Mouse (Mus musculus): ENCODE measurements around the gene P2rx3. TPM values are rescaled to one million over a fixed set of nuclear protein-coding genes. Genes with fewer than 3 reads are reported as not detected.

P2rx3 gene
- polyA plus RNA-seq, 2 experiments: 0.17 to 0.22 TPM

DNA sequence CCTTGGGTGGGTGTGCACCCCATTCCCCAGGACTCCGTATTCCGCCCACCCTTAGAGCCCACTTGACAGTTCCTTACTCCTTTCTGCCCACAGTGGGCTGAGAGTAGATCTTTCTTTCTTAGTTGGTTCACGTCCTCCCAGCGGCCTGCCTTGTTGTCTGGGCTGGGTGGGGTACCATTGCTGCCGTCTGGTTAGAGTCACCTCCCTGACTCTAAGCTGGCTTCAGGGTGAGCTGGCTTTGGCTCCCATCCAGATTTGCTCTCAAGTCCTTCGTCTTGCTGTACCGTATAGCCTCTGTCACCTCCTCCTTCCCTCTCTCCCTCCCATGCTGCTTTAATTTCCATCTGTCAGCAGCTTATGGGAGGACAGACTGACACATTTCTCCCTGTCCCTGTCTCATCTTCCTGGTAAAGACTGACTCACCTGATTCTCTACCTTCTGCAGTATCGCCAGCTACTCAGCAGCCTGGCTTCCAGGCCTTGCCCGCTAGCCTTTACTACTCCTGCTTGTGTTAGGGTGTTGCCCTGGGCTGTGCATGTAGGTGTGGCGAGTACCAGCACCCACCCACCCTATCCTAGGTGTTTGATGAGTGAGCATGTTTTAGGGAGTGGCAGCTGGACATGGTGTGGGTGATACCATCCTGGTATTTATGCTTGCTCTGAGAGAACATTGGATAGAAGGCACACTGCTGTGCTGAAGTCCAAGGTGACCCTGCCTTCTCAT, 30.8 kb upstream of the P2rx3 start:
- TF ChIP-seq CTCF (IDR thresholded peaks at IDR 0.05; ENCODE audit: low read depth) (no peak), EP300 (IDR thresholded peaks at IDR 0.05; ENCODE audit: low read depth) (no peak)
- Histone ChIP-seq H3K36me3 (replicated peaks; ENCODE audit: control insufficient read depth, insufficient read depth, low read depth) (no peaks in the 10 kb centered on the region), H3K4me2 (ENCODE audit: low read depth) (no peak overlapping the region), H3K9me3 (ENCODE audit: control insufficient read depth, low read length) (no peaks in the 10 kb centered on the region), H3K4me1 (replicated peaks; ENCODE audit: control insufficient read depth in 2 of 2, insufficient read depth in 2 of 2, low read length in 1 of 2) (no peaks in the 10 kb centered on the region), H3K4me3 (ENCODE audit: insufficient read depth in 1 of 2, low read depth in 2 of 2, low read length in 2 of 2) (no peak overlapping the region), H3K9ac (replicated peaks) (no peak overlapping the region), H3K27ac (no peak overlapping the region), H3K27me3 (ENCODE audit: control insufficient read depth, insufficient read depth, low read length) (no peaks in the 10 kb centered on the region)
- ATAC-seq (ENCODE audit: insufficient read depth): no peak
- DNase-seq (ENCODE audit: low read depth in 3 of 3, low spot score in 3 of 3): no peak
- WGBS (ENCODE audit: insufficient replicate concordance): 71% methylated on average over 10 of the region's 10 CpGs

DNA sequence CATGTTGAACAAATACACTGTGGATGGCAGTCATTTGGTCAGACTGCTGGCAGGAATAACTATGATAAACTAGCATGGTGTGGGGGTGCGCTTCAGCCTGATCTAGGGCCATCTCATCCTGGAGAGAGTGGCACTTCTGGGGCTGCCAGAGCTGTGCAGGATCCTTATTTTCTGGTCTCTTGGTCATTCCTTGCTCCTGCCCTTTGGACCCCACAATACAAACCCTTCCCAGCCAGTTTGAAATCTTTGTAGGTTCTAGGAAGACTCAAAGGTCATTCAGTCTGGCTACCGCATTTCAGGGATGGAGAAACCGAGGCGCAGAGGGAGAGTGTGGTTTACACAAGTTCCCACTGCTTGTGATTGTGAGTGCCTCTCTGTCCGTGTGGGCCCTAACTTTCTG, 29.7 kb upstream of the P2rx3 start:
- no peaks in the 10 kb centered on the region for H3K9me3 ChIP-seq (ENCODE audit: control insufficient read depth, low read length)
- DNase-seq (ENCODE audit: low read depth in 3 of 3, low spot score in 3 of 3): no peak
- TF ChIP-seq CTCF (IDR thresholded peaks at IDR 0.05; ENCODE audit: low read depth) (no peak), EP300 (IDR thresholded peaks at IDR 0.05; ENCODE audit: low read depth) (no peak)
- ATAC-seq (ENCODE audit: insufficient read depth): no peak
- H3K27ac ChIP-seq: no peak overlapping the region
- no peaks in the 10 kb centered on the region for H3K36me3 ChIP-seq (replicated peaks; ENCODE audit: control insufficient read depth, insufficient read depth, low read depth)
- 71% methylated on average over 5 of the region's 5 CpGs for WGBS (ENCODE audit: insufficient replicate concordance)
- no peak overlapping the region for H3K9ac ChIP-seq (replicated peaks)
- H3K4me2 ChIP-seq (ENCODE audit: low read depth): no peak overlapping the region
- no peaks in the 10 kb centered on the region for H3K27me3 ChIP-seq (ENCODE audit: control insufficient read depth, insufficient read depth, low read length)
- H3K4me1 ChIP-seq (replicated peaks; ENCODE audit: control insufficient read depth in 2 of 2, insufficient read depth in 2 of 2, low read length in 1 of 2): no peaks in the 10 kb centered on the region
- no peak overlapping the region for H3K4me3 ChIP-seq (ENCODE audit: insufficient read depth in 1 of 2, low read depth in 2 of 2, low read length in 2 of 2)

DNA sequence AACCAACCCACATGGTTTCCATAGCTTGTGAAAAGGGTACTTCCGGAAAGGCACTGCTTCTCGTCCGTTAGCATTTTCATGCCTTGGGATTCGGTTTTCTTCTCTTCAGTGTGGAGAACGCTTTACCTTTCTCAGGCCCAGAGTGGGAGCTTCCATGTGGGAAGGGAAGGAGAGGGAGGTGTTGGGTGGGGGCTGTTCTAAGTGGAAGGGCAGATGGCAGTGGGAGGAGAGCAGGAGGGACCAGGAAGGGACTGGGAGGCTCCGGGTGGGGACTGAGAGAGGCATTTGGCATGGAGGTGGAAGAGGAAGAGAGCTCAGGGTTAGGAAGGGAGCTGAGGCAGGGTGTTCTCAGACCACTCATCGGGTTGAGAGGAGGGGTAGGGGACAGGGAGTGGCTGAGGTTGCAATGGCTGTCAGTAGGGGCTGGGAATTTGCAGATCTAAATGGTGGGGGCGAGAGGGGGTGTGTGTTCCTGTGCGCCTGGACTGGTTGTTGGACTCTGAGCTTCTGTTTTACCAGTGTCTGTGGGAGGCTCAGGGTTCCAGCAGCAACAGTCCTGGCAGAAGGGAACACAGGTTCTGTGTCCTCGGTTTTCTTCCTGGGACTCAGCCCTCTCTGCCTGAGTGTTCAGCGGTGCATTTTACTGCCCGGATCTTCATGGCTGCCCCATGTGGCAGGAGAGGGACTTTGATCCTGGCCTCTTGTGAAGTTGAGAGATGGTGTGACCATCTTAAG, 28.0 kb upstream of the P2rx3 start:
- H3K27ac ChIP-seq: no peak overlapping the region
- ATAC-seq (ENCODE audit: insufficient read depth): no peak
- no peak for TF ChIP-seq CTCF (IDR thresholded peaks at IDR 0.05; ENCODE audit: low read depth)
- no peak for TF ChIP-seq EP300 (IDR thresholded peaks at IDR 0.05; ENCODE audit: low read depth)
- no peaks in the 10 kb centered on the region for H3K27me3 ChIP-seq (ENCODE audit: control insufficient read depth, insufficient read depth, low read length)
- H3K36me3 ChIP-seq (replicated peaks; ENCODE audit: control insufficient read depth, insufficient read depth, low read depth): no peaks in the 10 kb centered on the region
- no peak overlapping the region for H3K9ac ChIP-seq (replicated peaks)
- no peak overlapping the region for H3K4me3 ChIP-seq (ENCODE audit: insufficient read depth in 1 of 2, low read depth in 2 of 2, low read length in 2 of 2)
- no peak overlapping the region for H3K4me2 ChIP-seq (ENCODE audit: low read depth)
- no peaks in the 10 kb centered on the region for H3K9me3 ChIP-seq (ENCODE audit: control insufficient read depth, low read length)
- H3K4me1 ChIP-seq (replicated peaks; ENCODE audit: control insufficient read depth in 2 of 2, insufficient read depth in 2 of 2, low read length in 1 of 2): no peaks in the 10 kb centered on the region
- DNase-seq (ENCODE audit: low read depth in 3 of 3, low spot score in 3 of 3): no peak
- WGBS (ENCODE audit: insufficient replicate concordance): 55% methylated on average over 12 of the region's 12 CpGs

DNA sequence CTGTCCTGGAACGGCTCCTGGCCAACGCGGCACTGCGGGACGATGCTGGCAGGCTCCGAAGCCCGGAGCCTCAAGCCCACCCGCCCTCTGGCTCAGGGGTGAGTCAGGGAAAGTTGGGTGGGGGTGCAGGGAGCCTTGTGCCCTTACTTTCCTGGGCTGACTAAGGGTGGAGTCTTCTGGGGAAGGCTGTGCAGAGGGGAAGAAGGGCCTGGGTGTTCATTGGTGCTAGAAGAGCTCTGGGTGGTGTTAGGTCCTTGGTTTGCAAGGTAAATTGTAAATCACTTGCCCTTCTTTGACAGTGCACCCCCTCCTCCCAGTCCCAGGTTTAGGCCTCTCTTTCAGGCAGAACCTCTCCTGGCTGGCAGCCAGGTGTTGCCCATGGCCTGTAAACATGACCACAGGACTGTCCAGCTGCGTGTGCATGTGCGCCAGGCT, 23.9 kb upstream of the P2rx3 start:
- 37% methylated on average over 10 of the region's 10 CpGs for WGBS (ENCODE audit: insufficient replicate concordance)
- DNase-seq (ENCODE audit: low read depth in 3 of 3, low spot score in 3 of 3): no peak
- H3K9ac ChIP-seq (replicated peaks): peak overlapping the region; percentile 21; the same call in 1 of the 2 replicates
- peak; percentile 24; the same call in 1 of the 2 replicates for ATAC-seq (ENCODE audit: insufficient read depth)
- H3K27ac ChIP-seq: no peak overlapping the region
- no peaks in the 10 kb centered on the region for H3K36me3 ChIP-seq (replicated peaks; ENCODE audit: control insufficient read depth, insufficient read depth, low read depth)
- H3K4me3 ChIP-seq (ENCODE audit: insufficient read depth in 1 of 2, low read depth in 2 of 2, low read length in 2 of 2): peak overlapping the region; percentile 24 to 52
- no peaks in the 10 kb centered on the region for H3K27me3 ChIP-seq (ENCODE audit: control insufficient read depth, insufficient read depth, low read length)
- 0 out of 4 replicates have a peak, but pooled peaks cover 0 to 2% of the 10 kb centered on the region in 2 experiments for H3K4me1 ChIP-seq (replicated peaks; ENCODE audit: control insufficient read depth in 2 of 2, insufficient read depth in 2 of 2, low read length in 1 of 2)
- H3K9me3 ChIP-seq (ENCODE audit: control insufficient read depth, low read length): no peaks in the 10 kb centered on the region
- TF ChIP-seq EP300 (IDR thresholded peaks at IDR 0.05; ENCODE audit: low read depth) (no peak), CTCF (IDR thresholded peaks at IDR 0.05; ENCODE audit: low read depth) (no peak)
- peak overlapping the region; percentile 59 for H3K4me2 ChIP-seq (ENCODE audit: low read depth)

DNA sequence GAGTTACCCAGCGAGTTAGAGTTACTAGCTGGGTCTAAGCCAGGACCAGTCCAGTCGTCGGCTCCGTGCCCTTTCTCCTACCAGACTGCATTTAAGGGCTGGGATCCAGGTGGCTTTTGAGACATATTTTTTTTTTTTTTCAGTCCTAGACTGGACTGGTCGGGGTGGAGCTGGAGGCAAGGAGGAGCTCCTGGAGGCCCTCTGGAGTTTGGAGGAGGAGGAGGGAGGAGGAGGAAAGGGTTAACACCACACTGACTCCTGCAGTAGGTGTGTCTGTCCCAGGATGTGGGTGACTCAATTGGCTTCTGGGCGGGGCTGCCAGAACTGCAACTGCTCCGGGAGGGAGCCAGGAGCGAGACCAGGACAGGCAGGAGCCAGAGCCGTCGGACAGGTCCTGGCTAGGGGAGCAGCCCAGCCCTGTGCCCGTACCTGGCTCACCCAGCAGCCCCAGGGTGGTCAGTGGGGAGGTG, 23.4 kb upstream of the P2rx3 start:
- Histone ChIP-seq H3K9ac (replicated peaks) (peak overlapping the region; percentile 21; the same call in 1 of the 2 replicates), H3K4me1 (replicated peaks; ENCODE audit: control insufficient read depth in 2 of 2, insufficient read depth in 2 of 2, low read length in 1 of 2) (0 out of 4 replicates have a peak, but pooled peaks cover 0 to 2% of the 10 kb centered on the region in 2 experiments), H3K36me3 (replicated peaks; ENCODE audit: control insufficient read depth, insufficient read depth, low read depth) (no peaks in the 10 kb centered on the region), H3K4me3 (ENCODE audit: insufficient read depth in 1 of 2, low read depth in 2 of 2, low read length in 2 of 2) (peak overlapping the region; percentile 24 to 52), H3K9me3 (ENCODE audit: control insufficient read depth, low read length) (no peaks in the 10 kb centered on the region), H3K4me2 (ENCODE audit: low read depth) (peak overlapping the region; percentile 59), H3K27ac (no peak overlapping the region), H3K27me3 (ENCODE audit: control insufficient read depth, insufficient read depth, low read length) (no peaks in the 10 kb centered on the region)
- TF ChIP-seq EP300 (IDR thresholded peaks at IDR 0.05; ENCODE audit: low read depth) (no peak), CTCF (IDR thresholded peaks at IDR 0.05; ENCODE audit: low read depth) (no peak)
- ATAC-seq (ENCODE audit: insufficient read depth) (peak; percentile 58), DNase-seq (ENCODE audit: low read depth in 3 of 3, low spot score in 3 of 3) (no peak)
- 12% methylated on average over 11 of the region's 11 CpGs for WGBS (ENCODE audit: insufficient replicate concordance)
